In genomic region chr16:4444378-4444777, GRCm38 (mm10) we compare ENCODE assay signal across 22 mouse cellular contexts. TPM values are rescaled to one million over a fixed set of nuclear protein-coding genes. Genes with fewer than 3 reads are reported as not detected.
A peak's percentile ranks its signal among the peaks of the same experiment; 100 is the strongest.
DNase-seq lines count a peak whose midpoint lies in the region; TF ChIP-seq lines count a peak whose summit lies in the region.
"Had no signal": no experiment of that assay in that cellular context is flagged by ENCODE, and none has a peak within 500 bp of the region (broad histone marks: within the 10 kb centered on the region; RNA-seq: fewer than 3 reads in every experiment).

No protein-coding gene starts in this region.

- DNase-seq in gastrocnemius, adult 2 months: no peak
- no peak for DNase-seq in gastrocnemius, postnatal 25 days
- DNase-seq in kidney, adult 2 months: peak; percentile 33
- DNase-seq in kidney, adult 18-20 months: no peak
- DNase-seq in 3T3-L1 (ENCODE audit: low read depth, low spot score) (peak; percentile 58), NIH3T3 (ENCODE audit: low read depth) (peak; percentile 81)
- DNase-seq in right cerebral cortex, postnatal 14 days: no peak
- DNase-seq: adrenal gland, adult 8-10 months; cerebellum, adult 18-20 months; cerebellum, adult 9-10 months; cerebellum, postnatal 14 days; heart, adult 2 months; heart, postnatal 36 days; kidney, adult 11 months had no signal

- H3K27ac ChIP-seq in gastrocnemius, adult 2 months: peak overlapping the region; percentile 32
- H3K27ac ChIP-seq in kidney, adult 2 months (ENCODE audit: insufficient read depth, low read depth, low read length): no peak overlapping the region
- H3K27ac ChIP-seq: forebrain, embryonic 10.5 days; forebrain, embryonic 13.5 days; heart, adult 2 months; heart, embryonic 15.5 days; hindbrain, embryonic 10.5 days; hindbrain, embryonic 13.5 days; intestine, embryonic 15.5 days had no signal

- no peaks in the 10 kb centered on the region for H3K36me3 ChIP-seq in kidney, adult 2 months (ENCODE audit: control insufficient read depth, insufficient read depth, low read length)
- H3K36me3 ChIP-seq: forebrain, embryonic 10.5 days; heart, embryonic 12.5 days; heart, embryonic 15.5 days; hindbrain, embryonic 10.5 days; hindbrain, embryonic 13.5 days; intestine, embryonic 15.5 days had no signal

- no peak for TF ChIP-seq CTCF in gastrocnemius, adult 2 months (IDR thresholded peaks at IDR 0.05)
- no peak for TF ChIP-seq CTCF in kidney, adult 2 months (conservative IDR thresholded peaks at IDR 0.05; ENCODE audit: insufficient read depth, insufficient read length, low read depth, low read length)

- 39% methylated on average over 1 of the region's 1 CpGs for WGBS in kidney, adult 2 months

- TF ChIP-seq POLR2A in kidney, adult 2 months (IDR thresholded peaks at IDR 0.05; ENCODE audit: low read depth, low read length): no peak

- no peaks in the 10 kb centered on the region for H3K27me3 ChIP-seq in kidney, adult 2 months (replicated peaks; ENCODE audit: control insufficient read depth, insufficient read depth, low read length)
- H3K27me3 ChIP-seq: forebrain, embryonic 13.5 days; heart, embryonic 12.5 days; heart, embryonic 15.5 days; hindbrain, embryonic 13.5 days; intestine, embryonic 15.5 days; Patski had no signal

- no peak overlapping the region for H3K4me3 ChIP-seq in gastrocnemius, adult 2 months
- no peak overlapping the region for H3K4me3 ChIP-seq in kidney, adult 2 months (ENCODE audit: insufficient read depth, low read depth, low read length)
- H3K4me3 ChIP-seq: forebrain, embryonic 10.5 days; forebrain, embryonic 13.5 days; heart, adult 2 months; heart, embryonic 12.5 days; heart, embryonic 15.5 days; hindbrain, embryonic 10.5 days; hindbrain, embryonic 13.5 days; intestine, embryonic 15.5 days had no signal

- intact Hi-C loops in gastrocnemius, adult 2 months (cut with DNase I): no loop called here

- H3K4me1 ChIP-seq in kidney, adult 2 months (ENCODE audit: control insufficient read depth, insufficient read depth, low read length): peaks cover 4% of the 10 kb centered on the region; the same call in 1 of the 2 replicates
- H3K4me1 ChIP-seq: forebrain, embryonic 10.5 days; forebrain, embryonic 13.5 days; heart, embryonic 15.5 days; hindbrain, embryonic 13.5 days had no signal

RNA-seq across cellular contexts. Expression of gene Adcy9, which starts 24.1 kb away (rescaled TPM):
- 10 to 100 TPM; 33.2 to 52.2 TPM for total RNA-seq in gastrocnemius, adult 2 months (2021)
- total RNA-seq in gastrocnemius, postnatal 25 days (2021): 10 to 100 TPM; 27.0 to 28.2 TPM
- polyA plus RNA-seq in kidney, adult 2 months (2012; rRNA removed): 10.4 and 12.4 TPM in 2 replicates

Comparison
In these comparisons a context has a peak if more than half of its experiments do, and no peak if none do; other contexts are left out.
1. DNase-seq: peak in kidney, adult 2 months (single experiment), 3T3-L1 (single experiment) and NIH3T3 (single experiment); none in gastrocnemius, adult 2 months (single experiment), gastrocnemius, postnatal 25 days (single experiment), kidney, adult 18-20 months (single experiment) and right cerebral cortex, postnatal 14 days (single experiment).